Mouse (Mus musculus): Measurements from ENCODE around the gene Rab3a. TPM values are rescaled to one million over a fixed set of nuclear protein-coding genes. Genes with fewer than 3 reads are reported as not detected.

The Rab3a gene
- polyA plus RNA-seq, 1 experiment from 2014 or later, result 16.2 TPM

GRCm38 (mm10) chr8:70753151-70753550, 1.3 kb upstream of the Rab3a start:
- Histone ChIP-seq H3K4me1 (ENCODE audit: control insufficient read depth, insufficient read depth, low read length) (peaks cover 7% of the 10 kb centered on the region; the same call in 1 of the 2 replicates), H3K9me3 (replicated peaks; ENCODE audit: control insufficient read depth, low read length) (no peaks in the 10 kb centered on the region), H3K9ac (ENCODE audit: low read depth, low read length) (0 out of 2 replicates have a peak overlapping the region, but pooled peaks have one; percentile 52), H3K27me3 (ENCODE audit: control insufficient read depth, insufficient read depth, low read length) (peaks cover 28% of the 10 kb centered on the region), H3K27ac (ENCODE audit: low read depth, low read length) (peak overlapping the region; percentile 16; the same call in 1 of the 2 replicates), H3K4me2 (peak overlapping the region; percentile 56), H3K36me3 (ENCODE audit: control insufficient read depth, insufficient read depth, low read length) (no peaks in the 10 kb centered on the region), H3K4me3 (ENCODE audit: low read depth, low read length) (peak overlapping the region; percentile 1)
- 16% methylated on average over 21 of the region's 21 CpGs for WGBS (ENCODE audit: insufficient replicate concordance)
- ATAC-seq (replicated peaks; ENCODE audit: insufficient number of reproducible peaks, low FRiP score, low TSS enrichment), result no peak

GRCm38 (mm10) chr8:70754871-70755660, 587 bp downstream of the Rab3a start:
- peaks cover 3% of the 10 kb centered on the region; the same call in 1 of the 2 replicates for H3K36me3 ChIP-seq (ENCODE audit: control insufficient read depth, insufficient read depth, low read length)
- peak overlapping the region; percentile 99 for H3K4me2 ChIP-seq
- peak; percentile 16 for ATAC-seq (replicated peaks; ENCODE audit: insufficient number of reproducible peaks, low FRiP score, low TSS enrichment)

GRCm38 (mm10) chr8:70755661-70756475, 1.4 kb downstream of the Rab3a start:
- H3K27me3 ChIP-seq (ENCODE audit: control insufficient read depth, insufficient read depth, low read length), result 0 out of 2 replicates have a peak, but pooled peaks cover 4% of the 10 kb centered on the region
- no peak for ATAC-seq (replicated peaks; ENCODE audit: insufficient number of reproducible peaks, low FRiP score, low TSS enrichment)
- H3K4me1 ChIP-seq (ENCODE audit: control insufficient read depth, insufficient read depth, low read length), result peaks cover 9% of the 10 kb centered on the region; the same call in 1 of the 2 replicates
- H3K4me2 ChIP-seq, result peak overlapping the region; percentile 99
- H3K9me3 ChIP-seq (replicated peaks; ENCODE audit: control insufficient read depth, low read length), result no peaks in the 10 kb centered on the region
- peaks cover 3% of the 10 kb centered on the region; the same call in 1 of the 2 replicates for H3K36me3 ChIP-seq (ENCODE audit: control insufficient read depth, insufficient read depth, low read length)
- peak overlapping the region; percentile 74; the same call in 1 of the 2 replicates for H3K4me3 ChIP-seq (ENCODE audit: low read depth, low read length)
- 79% methylated on average over 24 of the region's 24 CpGs for WGBS (ENCODE audit: insufficient replicate concordance)
- no peak overlapping the region for H3K27ac ChIP-seq (ENCODE audit: low read depth, low read length)
- no peak overlapping the region for H3K9ac ChIP-seq (ENCODE audit: low read depth, low read length)

More at GRCm38 (mm10) chr8:70754871-70755660, 587 bp downstream of the Rab3a start:
- H3K9me3 ChIP-seq (replicated peaks; ENCODE audit: control insufficient read depth, low read length), result no peaks in the 10 kb centered on the region
- H3K9ac ChIP-seq (ENCODE audit: low read depth, low read length), result peak overlapping the region; percentile 82
- peaks cover 9% of the 10 kb centered on the region; the same call in 1 of the 2 replicates for H3K4me1 ChIP-seq (ENCODE audit: control insufficient read depth, insufficient read depth, low read length)
- H3K4me3 ChIP-seq (ENCODE audit: low read depth, low read length), result peak overlapping the region; percentile 74
- H3K27ac ChIP-seq (ENCODE audit: low read depth, low read length), result no peak overlapping the region; the same call in 1 of the 2 replicates
- H3K27me3 ChIP-seq (ENCODE audit: control insufficient read depth, insufficient read depth, low read length), result peaks cover 8% of the 10 kb centered on the region
- WGBS (ENCODE audit: insufficient replicate concordance), result 18% methylated on average over 50 of the region's 50 CpGs

DNA sequence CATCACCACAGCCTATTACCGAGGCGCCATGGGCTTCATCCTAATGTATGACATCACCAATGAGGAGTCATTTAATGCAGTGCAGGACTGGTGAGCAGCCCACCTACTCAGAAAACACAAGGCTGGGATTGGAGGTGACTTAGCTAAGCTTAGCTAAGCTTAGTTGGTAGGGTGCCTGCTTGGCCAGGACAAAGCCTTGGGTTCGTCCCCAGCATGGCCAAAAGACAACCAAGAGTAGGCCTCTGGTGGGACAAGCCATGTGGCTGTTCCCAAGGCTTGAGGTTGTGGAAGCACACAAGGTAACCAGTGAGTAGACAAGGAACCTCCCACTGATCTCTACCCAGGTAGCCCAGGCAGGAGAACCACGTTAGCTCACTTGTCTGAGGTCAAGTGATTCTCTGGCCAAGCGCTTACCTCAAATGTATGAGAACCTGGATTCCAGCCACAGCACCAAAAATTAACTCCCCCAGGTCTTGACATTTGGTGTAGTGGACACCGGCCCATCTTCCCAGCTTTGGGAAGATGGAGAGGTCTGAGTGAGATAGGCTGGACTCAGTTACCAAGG, 2.1 kb downstream of the Rab3a start:
- ATAC-seq (replicated peaks; ENCODE audit: insufficient number of reproducible peaks, low FRiP score, low TSS enrichment), result no peak
- Histone ChIP-seq H3K27me3 (ENCODE audit: control insufficient read depth, insufficient read depth, low read length) (0 out of 2 replicates have a peak, but pooled peaks cover 4% of the 10 kb centered on the region), H3K36me3 (ENCODE audit: control insufficient read depth, insufficient read depth, low read length) (peaks cover 3% of the 10 kb centered on the region; the same call in 1 of the 2 replicates), H3K4me1 (ENCODE audit: control insufficient read depth, insufficient read depth, low read length) (peaks cover 13% of the 10 kb centered on the region; the same call in 1 of the 2 replicates), H3K9ac (ENCODE audit: low read depth, low read length) (no peak overlapping the region), H3K27ac (ENCODE audit: low read depth, low read length) (no peak overlapping the region), H3K9me3 (replicated peaks; ENCODE audit: control insufficient read depth, low read length) (no peaks in the 10 kb centered on the region), H3K4me3 (ENCODE audit: low read depth, low read length) (no peak overlapping the region), H3K4me2 (no peak overlapping the region)
- WGBS (ENCODE audit: insufficient replicate concordance), result 90% methylated on average over 6 of the region's 6 CpGs

GRCm38 (mm10) chr8:70757523-70758307, 3.2 kb downstream of the Rab3a start:
- no peak overlapping the region for H3K4me3 ChIP-seq (ENCODE audit: low read depth, low read length)
- H3K4me1 ChIP-seq (ENCODE audit: control insufficient read depth, insufficient read depth, low read length), result peaks cover 16% of the 10 kb centered on the region; the same call in 1 of the 2 replicates
- no peak for ATAC-seq (replicated peaks; ENCODE audit: insufficient number of reproducible peaks, low FRiP score, low TSS enrichment)
- WGBS (ENCODE audit: insufficient replicate concordance), result 72% methylated on average over 22 of the region's 22 CpGs
- H3K27ac ChIP-seq (ENCODE audit: low read depth, low read length), result no peak overlapping the region
- H3K36me3 ChIP-seq (ENCODE audit: control insufficient read depth, insufficient read depth, low read length), result peaks cover 3% of the 10 kb centered on the region; the same call in 1 of the 2 replicates
- 0 out of 2 replicates have a peak, but pooled peaks cover 4% of the 10 kb centered on the region for H3K27me3 ChIP-seq (ENCODE audit: control insufficient read depth, insufficient read depth, low read length)
- H3K9ac ChIP-seq (ENCODE audit: low read depth, low read length), result no peak overlapping the region
- no peak overlapping the region for H3K4me2 ChIP-seq
- H3K9me3 ChIP-seq (replicated peaks; ENCODE audit: control insufficient read depth, low read length), result no peaks in the 10 kb centered on the region

DNA sequence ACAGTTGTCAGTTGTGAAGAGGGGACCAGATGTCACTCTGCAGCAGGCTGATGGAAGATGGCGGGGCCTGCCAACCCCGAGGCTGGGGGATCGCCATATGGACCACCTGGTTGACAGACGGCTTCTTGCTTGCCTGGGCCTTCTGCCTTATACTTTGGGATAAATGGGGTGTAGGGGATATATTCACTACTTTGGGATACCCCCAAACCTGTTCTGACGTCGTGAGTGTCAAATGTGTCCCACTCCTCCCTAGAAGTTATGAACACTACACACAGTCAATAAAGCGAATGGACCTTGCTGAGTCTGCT, 3.8 kb downstream of the Rab3a start:
- peaks cover 3% of the 10 kb centered on the region; the same call in 1 of the 2 replicates for H3K36me3 ChIP-seq (ENCODE audit: control insufficient read depth, insufficient read depth, low read length)
- peaks cover 14% of the 10 kb centered on the region; the same call in 1 of the 2 replicates for H3K4me1 ChIP-seq (ENCODE audit: control insufficient read depth, insufficient read depth, low read length)
- 0 out of 2 replicates have a peak, but pooled peaks cover 4% of the 10 kb centered on the region for H3K27me3 ChIP-seq (ENCODE audit: control insufficient read depth, insufficient read depth, low read length)
- no peak overlapping the region for H3K4me2 ChIP-seq
- 87% methylated on average over 7 of the region's 7 CpGs for WGBS (ENCODE audit: insufficient replicate concordance)
- no peaks in the 10 kb centered on the region for H3K9me3 ChIP-seq (replicated peaks; ENCODE audit: control insufficient read depth, low read length)
- no peak overlapping the region for H3K9ac ChIP-seq (ENCODE audit: low read depth, low read length)
- no peak for ATAC-seq (replicated peaks; ENCODE audit: insufficient number of reproducible peaks, low FRiP score, low TSS enrichment)
- no peak overlapping the region for H3K27ac ChIP-seq (ENCODE audit: low read depth, low read length)
- H3K4me3 ChIP-seq (ENCODE audit: low read depth, low read length), result no peak overlapping the region

- H3K4me2 ChIP-seq, result peak overlapping the region; percentile 14
- peaks cover 3% of the 10 kb centered on the region; the same call in 1 of the 2 replicates for H3K36me3 ChIP-seq (ENCODE audit: control insufficient read depth, insufficient read depth, low read length)
- no peak overlapping the region for H3K27ac ChIP-seq (ENCODE audit: low read depth, low read length)
- H3K9me3 ChIP-seq (replicated peaks; ENCODE audit: control insufficient read depth, low read length), result no peaks in the 10 kb centered on the region
- no peak for ATAC-seq (replicated peaks; ENCODE audit: insufficient number of reproducible peaks, low FRiP score, low TSS enrichment)
- no peak overlapping the region for H3K4me3 ChIP-seq (ENCODE audit: low read depth, low read length)
- H3K9ac ChIP-seq (ENCODE audit: low read depth, low read length), result no peak overlapping the region
- H3K27me3 ChIP-seq (ENCODE audit: control insufficient read depth, insufficient read depth, low read length), result 0 out of 2 replicates have a peak, but pooled peaks cover 4% of the 10 kb centered on the region
- whole genome bisulfite sequencing (ENCODE audit: insufficient replicate concordance), result 68% methylated on average over 19 of the region's 19 CpGs
- H3K4me1 ChIP-seq (ENCODE audit: control insufficient read depth, insufficient read depth, low read length), result peaks cover 12% of the 10 kb centered on the region; the same call in 1 of the 2 replicates
Observed at GRCm38 (mm10) chr8:70758616-70759561, 4.4 kb downstream of the Rab3a start.
